Mouse (Mus musculus) megakaryocyte, embryonic 14.5 days (primary cell): ENCODE measurements at regions not wholly inside any gene's neighbourhood (a gene's known extent, or its start where the extent isn't known, plus 50 kb on each side); places are given as distances from the start of the nearest gene placed in this dataset.

ENCODE experiments used
- FLI1 ChIP-seq: IDR thresholded peaks from 2 replicates; pipeline ENCODE4 v1.6.1; 2012; ENCODE audit warnings: low read length, inconsistent platforms, mixed read lengths
- GATA1 ChIP-seq: IDR thresholded peaks from 3 replicates; pipeline ENCODE4 v1.6.1; 2012; ENCODE audit warnings: mixed read lengths, low read length, inconsistent platforms, borderline replicate concordance

GRCm38 (mm10) chr7:115328300-115328699, 584.8 kb downstream of the Insc start:
- no peak for TF ChIP-seq GATA1
- no peak for TF ChIP-seq FLI1
